Mouse (Mus musculus): ENCODE results near the gene Tjp1. TPM values are rescaled to one million over a fixed set of nuclear protein-coding genes. Genes with fewer than 3 reads are reported as not detected.

The Tjp1 gene
- polyA plus RNA-seq, 1 experiment from 2014 or later = 18.6 TPM

DNA sequence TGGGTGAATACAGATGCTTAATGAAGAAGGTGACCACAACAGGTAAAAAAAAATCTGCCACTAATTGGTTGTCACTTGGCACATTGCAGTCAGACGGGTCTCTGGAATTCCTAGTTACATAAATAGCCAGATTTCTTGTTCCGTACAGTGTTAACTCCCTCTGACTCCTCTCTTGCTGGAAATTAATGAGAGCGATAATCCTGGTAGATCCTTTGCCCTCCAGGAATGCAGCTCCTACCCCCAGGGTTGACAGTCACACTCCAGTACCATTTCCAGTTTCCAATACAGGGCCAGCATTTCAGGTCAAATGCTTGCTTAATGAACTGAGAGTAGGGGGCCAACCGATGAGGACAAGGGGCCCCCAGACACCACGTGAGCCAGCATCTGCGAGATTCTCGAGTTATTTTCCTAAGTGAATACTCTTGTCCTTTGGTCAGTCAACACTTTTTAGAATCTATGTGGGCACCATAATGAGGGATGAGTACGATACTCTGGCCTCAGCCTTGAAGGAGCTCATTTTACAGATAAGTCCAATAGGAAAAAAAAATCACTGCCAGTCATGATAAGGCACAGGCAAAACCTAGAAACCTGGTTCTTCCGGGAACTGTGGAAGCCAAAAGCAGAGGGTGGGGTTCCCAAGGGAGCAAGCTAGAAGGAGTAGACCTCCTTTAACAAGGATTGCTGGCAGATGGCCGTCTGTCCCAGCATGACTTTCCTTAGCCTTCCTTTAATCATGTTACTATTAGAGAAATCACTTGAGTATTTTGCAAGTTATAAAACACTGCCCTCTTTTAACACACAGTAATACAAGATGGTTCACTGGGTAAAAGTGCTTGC lies 24.9 kb downstream of the Tjp1 start:
- Histone ChIP-seq H3K4me1 (ENCODE audit: control insufficient read depth, insufficient read depth, low read length) (no peaks in the 10 kb centered on the region; the same call in 1 of the 2 replicates), H3K9me3 (replicated peaks; ENCODE audit: control insufficient read depth, low read length) (no peaks in the 10 kb centered on the region), H3K36me3 (replicated peaks; ENCODE audit: control insufficient read depth, insufficient read depth, low read depth, low read length) (no peaks in the 10 kb centered on the region), H3K4me3 (ENCODE audit: low read depth, low read length) (no peak overlapping the region), H3K4me2 (ENCODE audit: low read depth, low read length) (no peak overlapping the region), H3K9ac (replicated peaks; ENCODE audit: low read length) (no peak overlapping the region), H3K27me3 (ENCODE audit: control insufficient read depth, insufficient read depth, low read length) (no peaks in the 10 kb centered on the region), H3K27ac (replicated peaks; ENCODE audit: low read depth, low read length) (no peak overlapping the region)
- WGBS = 70% methylated on average over 10 of the region's 10 CpGs
- ATAC-seq (replicated peaks; ENCODE audit: insufficient number of reproducible peaks, low FRiP score, low TSS enrichment, low read depth) (no peak), DNase-seq (ENCODE audit: low spot score) (no peak)

- Histone ChIP-seq H3K9me3 (replicated peaks; ENCODE audit: control insufficient read depth, low read length) (no peaks in the 10 kb centered on the region), H3K36me3 (replicated peaks; ENCODE audit: control insufficient read depth, insufficient read depth, low read depth, low read length) (no peaks in the 10 kb centered on the region), H3K9ac (replicated peaks; ENCODE audit: low read length) (no peak overlapping the region), H3K4me2 (ENCODE audit: low read depth, low read length) (no peak overlapping the region), H3K27ac (replicated peaks; ENCODE audit: low read depth, low read length) (no peak overlapping the region), H3K4me1 (ENCODE audit: control insufficient read depth, insufficient read depth, low read length) (no peaks in the 10 kb centered on the region; the same call in 1 of the 2 replicates), H3K27me3 (ENCODE audit: control insufficient read depth, insufficient read depth, low read length) (no peaks in the 10 kb centered on the region), H3K4me3 (ENCODE audit: low read depth, low read length) (no peak overlapping the region)
- ATAC-seq (replicated peaks; ENCODE audit: insufficient number of reproducible peaks, low FRiP score, low TSS enrichment, low read depth) (no peak), DNase-seq (ENCODE audit: low spot score) (no peak)
- WGBS = 57% methylated on average over 7 of the region's 7 CpGs
These were observed 26.8 kb downstream of the Tjp1 start for GRCm38 (mm10) chr7:65500746-65501145.

- WGBS = 54% methylated on average over 12 of the region's 12 CpGs
- H3K9ac ChIP-seq (replicated peaks; ENCODE audit: low read length) = no peak overlapping the region
- DNase-seq (ENCODE audit: low spot score) = peak; percentile 70
- no peaks in the 10 kb centered on the region for H3K36me3 ChIP-seq (replicated peaks; ENCODE audit: control insufficient read depth, insufficient read depth, low read depth, low read length)
- no peaks in the 10 kb centered on the region for H3K9me3 ChIP-seq (replicated peaks; ENCODE audit: control insufficient read depth, low read length)
- H3K4me2 ChIP-seq (ENCODE audit: low read depth, low read length) = no peak overlapping the region
- H3K4me3 ChIP-seq (ENCODE audit: low read depth, low read length) = no peak overlapping the region
- H3K4me1 ChIP-seq (ENCODE audit: control insufficient read depth, insufficient read depth, low read length) = no peaks in the 10 kb centered on the region; the same call in 1 of the 2 replicates
- H3K27ac ChIP-seq (replicated peaks; ENCODE audit: low read depth, low read length) = no peak overlapping the region
- ATAC-seq (replicated peaks; ENCODE audit: insufficient number of reproducible peaks, low FRiP score, low TSS enrichment, low read depth) = peak; percentile 29; the same call in 1 of the 2 replicates
- no peaks in the 10 kb centered on the region for H3K27me3 ChIP-seq (ENCODE audit: control insufficient read depth, insufficient read depth, low read length)
These were observed 29.6 kb downstream of the Tjp1 start for GRCm38 (mm10) chr7:65497733-65498583.

- no peaks in the 10 kb centered on the region for H3K36me3 ChIP-seq (replicated peaks; ENCODE audit: control insufficient read depth, insufficient read depth, low read depth, low read length)
- ATAC-seq (replicated peaks; ENCODE audit: insufficient number of reproducible peaks, low FRiP score, low TSS enrichment, low read depth) (no peak), DNase-seq (ENCODE audit: low spot score) (no peak)
- no peaks in the 10 kb centered on the region for H3K9me3 ChIP-seq (replicated peaks; ENCODE audit: control insufficient read depth, low read length)
- 79% methylated on average over 7 of the region's 7 CpGs for WGBS
- no peak overlapping the region for H3K9ac ChIP-seq (replicated peaks; ENCODE audit: low read length)
- no peak overlapping the region for H3K4me2 ChIP-seq (ENCODE audit: low read depth, low read length)
- H3K4me1 ChIP-seq (ENCODE audit: control insufficient read depth, insufficient read depth, low read length) = no peaks in the 10 kb centered on the region
- H3K27ac ChIP-seq (replicated peaks; ENCODE audit: low read depth, low read length) = no peak overlapping the region
- no peaks in the 10 kb centered on the region for H3K27me3 ChIP-seq (ENCODE audit: control insufficient read depth, insufficient read depth, low read length)
- no peak overlapping the region for H3K4me3 ChIP-seq (ENCODE audit: low read depth, low read length)
These were observed 37.1 kb downstream of the Tjp1 start for GRCm38 (mm10) chr7:65490526-65490925.

- ATAC-seq (replicated peaks; ENCODE audit: insufficient number of reproducible peaks, low FRiP score, low TSS enrichment, low read depth) (no peak), DNase-seq (ENCODE audit: low spot score) (no peak)
- no peak overlapping the region for H3K9ac ChIP-seq (replicated peaks; ENCODE audit: low read length)
- no peak overlapping the region for H3K4me3 ChIP-seq (ENCODE audit: low read depth, low read length)
- no peaks in the 10 kb centered on the region for H3K9me3 ChIP-seq (replicated peaks; ENCODE audit: control insufficient read depth, low read length)
- no peak overlapping the region for H3K4me2 ChIP-seq (ENCODE audit: low read depth, low read length)
- no peaks in the 10 kb centered on the region for H3K4me1 ChIP-seq (ENCODE audit: control insufficient read depth, insufficient read depth, low read length)
- no peaks in the 10 kb centered on the region for H3K27me3 ChIP-seq (ENCODE audit: control insufficient read depth, insufficient read depth, low read length)
- H3K27ac ChIP-seq (replicated peaks; ENCODE audit: low read depth, low read length) = no peak overlapping the region
- 85% methylated on average over 9 of the region's 9 CpGs for WGBS
- no peaks in the 10 kb centered on the region for H3K36me3 ChIP-seq (replicated peaks; ENCODE audit: control insufficient read depth, insufficient read depth, low read depth, low read length)
These were observed 37.8 kb downstream of the Tjp1 start for GRCm38 (mm10) chr7:65489742-65490141.

DNA sequence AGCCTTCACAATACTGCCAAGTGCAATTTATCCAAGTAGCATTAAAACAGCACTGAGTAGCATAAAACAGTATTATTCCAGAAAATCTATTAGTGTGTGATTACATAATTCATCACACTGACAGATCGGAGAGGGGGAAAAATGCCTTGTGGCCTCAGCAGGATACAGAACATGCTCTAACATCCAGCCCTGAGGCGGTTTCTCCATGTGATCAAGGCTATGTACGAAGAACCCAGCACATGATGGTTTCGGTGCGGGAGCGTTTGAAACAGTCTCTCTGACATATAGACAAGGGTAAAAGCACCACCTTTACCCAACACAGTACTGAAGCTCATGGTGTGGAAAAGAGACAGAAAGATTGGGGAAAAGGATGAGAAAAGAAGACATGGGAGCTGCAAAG lies 38.4 kb downstream of the Tjp1 start:
- WGBS = 91% methylated on average over 6 of the region's 6 CpGs
- H3K9ac ChIP-seq (replicated peaks; ENCODE audit: low read length) = no peak overlapping the region
- no peak for DNase-seq (ENCODE audit: low spot score)

GRCm38 (mm10) chr7:65486259-65486681 lies 41.3 kb downstream of the Tjp1 start:
- Histone ChIP-seq H3K9ac (replicated peaks; ENCODE audit: low read length) (no peak overlapping the region), H3K4me1 (ENCODE audit: control insufficient read depth, insufficient read depth, low read length) (no peaks in the 10 kb centered on the region), H3K36me3 (replicated peaks; ENCODE audit: control insufficient read depth, insufficient read depth, low read depth, low read length) (no peaks in the 10 kb centered on the region), H3K27ac (replicated peaks; ENCODE audit: low read depth, low read length) (no peak overlapping the region), H3K4me3 (ENCODE audit: low read depth, low read length) (0 out of 2 replicates have a peak overlapping the region, but pooled peaks have one; percentile 17), H3K27me3 (ENCODE audit: control insufficient read depth, insufficient read depth, low read length) (no peaks in the 10 kb centered on the region), H3K9me3 (replicated peaks; ENCODE audit: control insufficient read depth, low read length) (no peaks in the 10 kb centered on the region), H3K4me2 (ENCODE audit: low read depth, low read length) (peak overlapping the region; percentile 28)
- DNase-seq (ENCODE audit: low spot score) (peak; percentile 36), ATAC-seq (replicated peaks; ENCODE audit: insufficient number of reproducible peaks, low FRiP score, low TSS enrichment, low read depth) (no peak)
- WGBS = 10% methylated on average over 13 of the region's 13 CpGs

More for the DNA sequence above, 38.4 kb downstream of the Tjp1 start:
- no peaks in the 10 kb centered on the region for H3K27me3 ChIP-seq (ENCODE audit: control insufficient read depth, insufficient read depth, low read length)
- H3K4me2 ChIP-seq (ENCODE audit: low read depth, low read length) = no peak overlapping the region
- no peaks in the 10 kb centered on the region for H3K4me1 ChIP-seq (ENCODE audit: control insufficient read depth, insufficient read depth, low read length)
- ATAC-seq (replicated peaks; ENCODE audit: insufficient number of reproducible peaks, low FRiP score, low TSS enrichment, low read depth) = no peak
- no peak overlapping the region for H3K4me3 ChIP-seq (ENCODE audit: low read depth, low read length)
- H3K36me3 ChIP-seq (replicated peaks; ENCODE audit: control insufficient read depth, insufficient read depth, low read depth, low read length) = no peaks in the 10 kb centered on the region
- no peak overlapping the region for H3K27ac ChIP-seq (replicated peaks; ENCODE audit: low read depth, low read length)
- H3K9me3 ChIP-seq (replicated peaks; ENCODE audit: control insufficient read depth, low read length) = no peaks in the 10 kb centered on the region

All from embryonic facial prominence, embryonic 11.5 days (tissue).